Mouse (Mus musculus): ENCODE measurements around the gene Rbm34. TPM values are rescaled to one million over a fixed set of nuclear protein-coding genes. Genes with fewer than 3 reads are reported as not detected.

Rbm34 gene
- polyA plus RNA-seq, 1 experiment from 2014 or later = 22.2 TPM

GRCm38 (mm10) chr8:126949527-126949926, 21.3 kb downstream of the Rbm34 start:
- Histone ChIP-seq H3K36me3 (peaks cover 51% of the 10 kb centered on the region), H3K27me3 (no peaks in the 10 kb centered on the region), H3K9ac (no peak overlapping the region), H3K4me3 (no peak overlapping the region), H3K4me1 (peaks cover 7% of the 10 kb centered on the region; the same call in 1 of the 2 replicates), H3K4me2 (no peak overlapping the region), H3K9me3 (no peaks in the 10 kb centered on the region), H3K27ac (no peak overlapping the region)
- WGBS = 84% methylated on average over 2 of the region's 2 CpGs
- ATAC-seq (ENCODE audit: insufficient number of reproducible peaks, low FRiP score, low TSS enrichment, low read depth) = no peak

DNA sequence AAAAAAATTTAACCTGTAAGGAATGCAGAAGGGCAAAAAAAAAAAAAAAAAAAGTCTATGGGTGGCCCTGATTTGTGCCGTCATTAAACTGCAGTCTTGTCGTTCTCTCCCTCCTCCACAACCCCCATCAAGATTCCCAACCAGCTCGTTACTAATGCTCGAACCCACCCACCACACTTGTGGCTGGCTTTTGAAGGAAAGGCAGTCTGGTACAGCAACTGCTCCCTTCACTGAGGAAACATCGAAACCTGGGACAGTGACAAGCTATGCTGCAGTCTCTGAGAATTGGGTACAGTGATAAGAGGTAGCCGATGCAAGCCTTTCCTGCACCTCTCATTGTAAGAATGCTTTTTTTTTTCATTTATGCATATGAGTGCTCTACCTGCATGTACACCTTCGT, 24.4 kb downstream of the Rbm34 start:
- H3K9ac ChIP-seq = no peak overlapping the region
- no peaks in the 10 kb centered on the region for H3K27me3 ChIP-seq
- no peak overlapping the region for H3K27ac ChIP-seq
- peak overlapping the region; percentile 81; the same call in 1 of the 2 replicates for H3K4me3 ChIP-seq
- peaks cover 18% of the 10 kb centered on the region for H3K4me1 ChIP-seq
- peaks cover 23% of the 10 kb centered on the region for H3K36me3 ChIP-seq
- ATAC-seq (ENCODE audit: insufficient number of reproducible peaks, low FRiP score, low TSS enrichment, low read depth) = no peak
- WGBS = 65% methylated on average over 7 of the region's 7 CpGs
- H3K4me2 ChIP-seq = no peak overlapping the region; the same call in 1 of the 2 replicates
- no peaks in the 10 kb centered on the region for H3K9me3 ChIP-seq

- Histone ChIP-seq H3K9ac (peak within 1 kb of the TSS; percentile 90), H3K4me1 (peaks cover 18% of the 10 kb centered on the region), H3K9me3 (no peaks in the 10 kb centered on the region), H3K4me3 (peak within 1 kb of the TSS; percentile 81), H3K4me2 (peak within 1 kb of the TSS; percentile 80), H3K27ac (peak within 1 kb of the TSS; percentile 89), H3K36me3 (peaks cover 17% of the 10 kb centered on the region), H3K27me3 (no peaks in the 10 kb centered on the region)
- ATAC-seq (ENCODE audit: insufficient number of reproducible peaks, low FRiP score, low TSS enrichment, low read depth) = peak; percentile 93
- under 1% methylated on average over 48 of the region's 48 CpGs for WGBS
Observed at GRCm38 (mm10) chr8:126945730-126946163, 25.1 kb downstream of the Rbm34 start, which contains the start of gene Tomm20. Tomm20 (minus strand) TSS chr8:126945844.

- H3K36me3 ChIP-seq = peaks cover 10% of the 10 kb centered on the region
- peak overlapping the region; percentile 89 for H3K27ac ChIP-seq
- peak overlapping the region; percentile 81 for H3K4me3 ChIP-seq
- H3K9ac ChIP-seq = peak overlapping the region; percentile 90
- WGBS = under 1% methylated on average over 46 of the region's 46 CpGs
- peak; percentile 63; the same call in 1 of the 2 replicates for ATAC-seq (ENCODE audit: insufficient number of reproducible peaks, low FRiP score, low TSS enrichment, low read depth)
- peak overlapping the region; percentile 80 for H3K4me2 ChIP-seq
- H3K9me3 ChIP-seq = no peaks in the 10 kb centered on the region
- H3K27me3 ChIP-seq = no peaks in the 10 kb centered on the region
- peaks cover 18% of the 10 kb centered on the region for H3K4me1 ChIP-seq
Observed at GRCm38 (mm10) chr8:126944781-126945691, 25.8 kb downstream of the Rbm34 start.

- no peak for ATAC-seq (ENCODE audit: insufficient number of reproducible peaks, low FRiP score, low TSS enrichment, low read depth)
- Histone ChIP-seq H3K27ac (no peak overlapping the region), H3K27me3 (no peaks in the 10 kb centered on the region), H3K9me3 (no peaks in the 10 kb centered on the region), H3K36me3 (peaks cover 15% of the 10 kb centered on the region), H3K9ac (no peak overlapping the region), H3K4me2 (peak overlapping the region; percentile 80; the same call in 1 of the 2 replicates), H3K4me1 (peaks cover 18% of the 10 kb centered on the region), H3K4me3 (no peak overlapping the region)
- WGBS = 87% methylated on average over 7 of the region's 7 CpGs
Observed at GRCm38 (mm10) chr8:126943565-126943964, 27.3 kb downstream of the Rbm34 start.

GRCm38 (mm10) chr8:126937337-126937736, 33.5 kb downstream of the Rbm34 start:
- Histone ChIP-seq H3K36me3 (peaks cover 59% of the 10 kb centered on the region), H3K9me3 (no peaks in the 10 kb centered on the region), H3K4me1 (no peaks in the 10 kb centered on the region), H3K27me3 (no peaks in the 10 kb centered on the region), H3K9ac (no peak overlapping the region), H3K4me2 (no peak overlapping the region), H3K4me3 (no peak overlapping the region), H3K27ac (no peak overlapping the region)
- no peak for ATAC-seq (ENCODE audit: insufficient number of reproducible peaks, low FRiP score, low TSS enrichment, low read depth)
- 86% methylated on average over 3 of the region's 3 CpGs for WGBS

- Histone ChIP-seq H3K27ac (no peak overlapping the region), H3K9me3 (no peaks in the 10 kb centered on the region), H3K4me1 (no peaks in the 10 kb centered on the region), H3K27me3 (no peaks in the 10 kb centered on the region), H3K9ac (no peak overlapping the region), H3K4me2 (no peak overlapping the region), H3K36me3 (peaks cover 73% of the 10 kb centered on the region), H3K4me3 (no peak overlapping the region)
- no peak for ATAC-seq (ENCODE audit: insufficient number of reproducible peaks, low FRiP score, low TSS enrichment, low read depth)
Observed at GRCm38 (mm10) chr8:126935932-126936331, 34.9 kb downstream of the Rbm34 start.

GRCm38 (mm10) chr8:126935387-126935786, 35.5 kb downstream of the Rbm34 start:
- Histone ChIP-seq H3K36me3 (peaks cover 78% of the 10 kb centered on the region), H3K9me3 (no peaks in the 10 kb centered on the region)
- no peak for ATAC-seq (ENCODE audit: insufficient number of reproducible peaks, low FRiP score, low TSS enrichment, low read depth)

DNA sequence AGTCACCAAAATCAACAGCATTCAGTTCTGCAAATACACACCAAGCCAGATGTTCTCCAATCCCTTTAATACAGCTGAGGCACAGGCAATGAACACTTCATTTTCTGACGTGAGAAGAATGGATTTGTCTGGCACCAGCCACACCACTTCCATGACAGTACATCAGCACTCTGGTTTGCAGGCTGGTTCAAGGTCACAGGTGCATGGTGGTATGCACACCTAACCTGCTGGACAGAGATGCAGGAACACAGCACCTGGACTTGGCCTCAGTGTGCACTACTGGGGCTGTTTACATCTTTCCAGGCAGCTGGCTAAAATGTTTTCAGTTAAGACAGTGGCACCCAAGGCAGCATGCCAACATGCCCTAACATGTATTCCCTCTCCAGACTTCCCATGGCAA, 38.2 kb downstream of the Rbm34 start:
- Histone ChIP-seq H3K27me3 (no peaks in the 10 kb centered on the region), H3K4me1 (no peaks in the 10 kb centered on the region), H3K9me3 (no peaks in the 10 kb centered on the region), H3K27ac (no peak overlapping the region), H3K4me3 (no peak overlapping the region), H3K9ac (no peak overlapping the region), H3K36me3 (peaks cover 76% of the 10 kb centered on the region), H3K4me2 (no peak overlapping the region)
- 63% methylated on average over 1 of the region's 1 CpGs for WGBS
- no peak for ATAC-seq (ENCODE audit: insufficient number of reproducible peaks, low FRiP score, low TSS enrichment, low read depth)

More at GRCm38 (mm10) chr8:126935387-126935786, 35.5 kb downstream of the Rbm34 start:
- Histone ChIP-seq H3K27ac (no peak overlapping the region), H3K27me3 (no peaks in the 10 kb centered on the region), H3K4me3 (no peak overlapping the region), H3K4me2 (no peak overlapping the region), H3K9ac (no peak overlapping the region), H3K4me1 (no peaks in the 10 kb centered on the region)
- 98% methylated on average over 2 of the region's 2 CpGs for WGBS

DNA sequence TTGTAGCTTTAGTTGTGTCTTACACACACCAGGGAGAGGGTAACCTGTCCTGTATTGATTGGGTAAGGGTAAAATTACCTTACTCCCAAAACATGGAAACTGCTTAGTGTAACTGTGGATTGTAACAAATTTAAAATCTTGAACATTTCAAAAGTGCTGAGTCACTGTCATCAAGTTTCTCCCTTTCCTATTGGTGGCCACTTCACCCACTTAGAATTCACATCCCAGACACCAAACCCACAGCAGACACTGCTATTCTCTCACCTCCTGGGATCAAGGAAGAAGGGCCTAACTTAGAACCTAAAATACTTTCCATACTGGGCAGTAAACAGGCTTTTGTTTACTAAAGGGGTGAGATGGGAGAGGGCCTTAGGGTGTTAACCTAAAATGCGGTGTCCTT, 38.6 kb downstream of the Rbm34 start:
- H3K27ac ChIP-seq = no peak overlapping the region
- no peak overlapping the region for H3K9ac ChIP-seq
- no peak overlapping the region for H3K4me3 ChIP-seq
- 85% methylated on average over 1 of the region's 1 CpGs for WGBS
- H3K27me3 ChIP-seq = no peaks in the 10 kb centered on the region
- no peak for ATAC-seq (ENCODE audit: insufficient number of reproducible peaks, low FRiP score, low TSS enrichment, low read depth)
- H3K36me3 ChIP-seq = peaks cover 74% of the 10 kb centered on the region
- H3K4me2 ChIP-seq = no peak overlapping the region
- H3K9me3 ChIP-seq = no peaks in the 10 kb centered on the region
- H3K4me1 ChIP-seq = no peaks in the 10 kb centered on the region

- H3K4me1 ChIP-seq = no peaks in the 10 kb centered on the region
- no peak overlapping the region for H3K27ac ChIP-seq
- no peak overlapping the region for H3K4me3 ChIP-seq
- no peak for ATAC-seq (ENCODE audit: insufficient number of reproducible peaks, low FRiP score, low TSS enrichment, low read depth)
- H3K9ac ChIP-seq = no peak overlapping the region
- H3K27me3 ChIP-seq = no peaks in the 10 kb centered on the region
- WGBS = 41% methylated on average over 2 of the region's 2 CpGs
- H3K36me3 ChIP-seq = peaks cover 72% of the 10 kb centered on the region
- no peaks in the 10 kb centered on the region for H3K9me3 ChIP-seq
- H3K4me2 ChIP-seq = no peak overlapping the region
Observed at GRCm38 (mm10) chr8:126931720-126932119, 39.2 kb downstream of the Rbm34 start.

GRCm38 (mm10) chr8:126929607-126930161, 41.2 kb downstream of the Rbm34 start:
- no peaks in the 10 kb centered on the region for H3K9me3 ChIP-seq
- H3K4me1 ChIP-seq = no peaks in the 10 kb centered on the region
- no peak for ATAC-seq (ENCODE audit: insufficient number of reproducible peaks, low FRiP score, low TSS enrichment, low read depth)
- H3K9ac ChIP-seq = no peak overlapping the region
- no peaks in the 10 kb centered on the region for H3K27me3 ChIP-seq
- H3K4me3 ChIP-seq = no peak overlapping the region
- H3K4me2 ChIP-seq = no peak overlapping the region
- 0 out of 2 replicates have a peak overlapping the region, but pooled peaks have one; percentile 17 for H3K27ac ChIP-seq
- H3K36me3 ChIP-seq = peaks cover 59% of the 10 kb centered on the region
- 73% methylated on average over 3 of the region's 3 CpGs for WGBS
